Mouse (Mus musculus) lung, postnatal 14 days (tissue): ENCODE results near the gene Trim34b.
"Not testable (repeated sequence)": the region's sequence is repeated elsewhere in the genome, so short reads cannot be mapped to it uniquely, and the experiment has no call there.

ENCODE experiments used
- DNase-seq: peaks from one replicate; pipeline ENCODE4 v3.0.0; 2021

Trim34b gene

DNA sequence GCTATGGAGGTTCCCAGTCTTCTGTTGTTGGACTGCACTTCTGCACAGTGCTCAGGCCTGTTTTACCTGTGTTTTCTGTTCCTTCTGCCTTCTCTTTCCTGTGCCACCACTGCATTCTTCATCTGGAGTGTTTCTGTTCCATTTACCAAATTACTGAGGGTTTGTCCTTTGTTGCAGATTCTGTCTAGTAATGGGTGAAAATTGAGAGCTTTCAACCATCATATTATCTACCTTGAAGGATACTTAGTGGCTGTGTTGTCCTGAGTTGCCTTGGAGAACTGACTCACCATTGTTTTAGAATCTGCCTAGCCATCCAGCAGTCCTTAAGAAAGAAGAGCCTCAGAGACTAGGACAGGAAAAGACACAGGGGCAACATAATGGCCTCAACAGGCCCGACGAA lies at the start of gene Trim34b:
Trim34b (plus strand) TSS at position 301 of the 400 bp plus-strand sequence.
- not testable (repeated sequence) for DNase-seq

DNA sequence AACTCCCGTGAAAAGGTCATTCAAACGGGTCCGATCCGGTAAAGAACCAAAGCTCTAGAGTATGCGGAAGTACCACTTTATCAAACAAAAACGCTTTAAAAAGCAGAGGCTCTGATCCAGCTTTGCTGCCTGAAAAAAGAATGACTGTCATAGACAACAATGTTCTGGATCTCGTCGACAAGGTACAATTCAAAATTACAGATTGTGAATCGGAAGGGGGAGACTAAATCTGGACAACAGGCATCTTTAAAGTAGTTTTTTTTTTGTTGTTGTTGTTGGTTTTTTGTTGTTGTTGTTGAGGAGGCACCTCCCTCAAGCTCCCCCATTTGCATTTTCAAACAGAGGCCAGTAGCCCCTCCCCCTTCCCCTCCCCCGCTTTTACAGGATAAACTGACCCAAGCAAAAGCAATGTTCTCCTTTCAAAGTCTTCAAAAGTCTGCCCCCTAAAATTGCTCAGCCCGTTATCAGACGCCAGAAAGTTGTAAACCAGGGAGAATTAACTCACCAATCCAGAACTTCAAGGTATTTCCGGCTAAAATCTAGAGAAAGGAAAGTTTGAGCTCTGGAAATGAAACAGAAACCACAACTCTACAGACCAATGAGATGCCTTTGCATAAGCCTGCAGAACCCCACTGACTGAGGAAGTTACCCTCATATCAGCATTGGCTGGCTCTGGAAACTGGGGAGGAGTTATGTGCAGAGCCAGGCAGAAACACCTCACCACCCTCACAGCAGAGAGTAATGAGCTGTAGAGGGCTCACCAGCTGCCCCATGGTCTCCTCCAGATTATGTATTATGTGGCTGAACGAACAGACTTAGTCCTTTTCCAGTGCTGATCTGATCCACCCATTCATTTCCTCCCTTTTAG lies 41.5 kb upstream of the Trim34b start, which contains the start of gene Trim5:
Trim5 (minus strand) TSS at position 519 of the 868 bp plus-strand sequence.
- DNase-seq, result peak; percentile 9

DNA sequence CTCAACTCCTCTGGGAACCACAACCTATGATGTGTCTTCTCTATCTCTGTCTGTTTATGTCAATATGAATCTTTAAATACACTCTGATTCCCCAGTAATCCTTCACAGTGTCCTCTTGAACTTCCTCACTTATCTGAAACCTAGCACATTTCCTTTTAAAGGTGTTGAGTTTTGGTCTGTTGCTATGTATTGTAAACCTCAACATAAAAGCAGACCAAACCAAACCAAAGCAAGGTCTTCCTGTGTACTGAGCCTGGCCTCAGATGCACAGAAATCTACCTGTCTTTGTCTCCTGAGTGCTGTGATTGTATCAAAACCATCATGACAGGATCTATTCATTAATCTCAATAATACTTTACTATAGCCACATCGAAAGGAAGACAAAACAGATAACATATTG lies 38.6 kb upstream of the Trim34b start:
- no peak for DNase-seq

DNA sequence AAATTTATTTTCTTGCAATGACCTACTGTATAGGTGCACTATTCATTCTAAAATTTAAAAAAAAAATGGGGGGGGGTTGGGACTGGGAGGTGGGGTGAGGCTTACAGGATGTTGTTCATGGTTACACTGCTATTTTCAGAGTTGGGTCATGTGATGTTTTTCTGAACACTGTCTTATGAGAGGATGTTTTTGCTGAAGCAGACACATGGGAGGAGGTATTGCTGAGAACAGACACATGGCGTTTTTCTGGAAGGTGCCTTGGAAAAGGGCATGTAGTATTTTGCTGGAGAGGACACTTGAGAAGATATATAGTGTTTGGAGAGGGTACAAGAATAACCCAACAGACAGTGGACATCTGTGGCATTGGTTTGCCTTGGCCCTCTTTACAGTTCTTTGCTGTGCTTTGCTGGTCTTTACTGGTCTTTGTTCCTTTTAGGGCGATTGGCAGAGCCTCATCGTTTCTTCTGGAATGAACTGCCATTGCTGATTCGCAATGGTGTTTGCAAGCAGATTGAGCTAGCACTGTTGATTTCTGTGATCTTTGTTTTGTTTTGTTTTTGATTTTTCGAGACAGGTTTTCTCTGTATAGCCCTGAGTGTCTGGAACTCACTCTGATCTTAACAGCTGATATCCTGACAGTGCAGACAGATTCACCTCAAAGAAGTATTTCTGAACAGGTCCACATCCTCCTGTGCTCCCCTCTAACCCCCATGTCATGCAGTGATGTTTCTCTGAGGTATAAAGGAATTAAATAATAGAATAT lies 37.5 kb upstream of the Trim34b start:
- DNase-seq, result no peak

DNA sequence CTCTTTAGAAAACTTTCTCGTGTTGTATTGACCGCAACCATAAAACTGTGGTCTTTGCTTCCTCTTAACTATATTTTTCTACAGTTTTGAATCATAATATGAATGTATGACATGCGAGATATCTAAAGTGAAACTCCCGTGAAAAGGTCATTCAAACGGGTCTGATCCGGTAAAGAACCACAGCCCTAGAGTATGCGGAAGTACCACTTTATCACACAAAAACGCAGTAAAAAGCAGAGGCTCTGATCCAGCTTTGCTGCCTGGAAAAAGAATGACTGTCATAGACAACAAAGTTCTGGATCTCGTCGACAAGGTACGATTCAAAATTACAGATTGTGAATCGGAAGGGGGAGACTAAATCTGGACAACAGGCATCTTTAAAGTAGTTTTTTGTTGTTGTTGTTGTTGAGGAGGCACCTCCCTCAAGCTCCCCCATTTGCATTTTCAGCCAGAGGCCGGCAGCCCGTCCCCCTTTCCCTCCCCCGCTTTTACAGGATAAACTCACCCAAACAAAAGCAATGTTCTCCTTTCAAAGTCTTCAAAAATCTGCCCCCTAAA lies 14.4 kb upstream of the Trim34b start:
- no peak for DNase-seq

DNA sequence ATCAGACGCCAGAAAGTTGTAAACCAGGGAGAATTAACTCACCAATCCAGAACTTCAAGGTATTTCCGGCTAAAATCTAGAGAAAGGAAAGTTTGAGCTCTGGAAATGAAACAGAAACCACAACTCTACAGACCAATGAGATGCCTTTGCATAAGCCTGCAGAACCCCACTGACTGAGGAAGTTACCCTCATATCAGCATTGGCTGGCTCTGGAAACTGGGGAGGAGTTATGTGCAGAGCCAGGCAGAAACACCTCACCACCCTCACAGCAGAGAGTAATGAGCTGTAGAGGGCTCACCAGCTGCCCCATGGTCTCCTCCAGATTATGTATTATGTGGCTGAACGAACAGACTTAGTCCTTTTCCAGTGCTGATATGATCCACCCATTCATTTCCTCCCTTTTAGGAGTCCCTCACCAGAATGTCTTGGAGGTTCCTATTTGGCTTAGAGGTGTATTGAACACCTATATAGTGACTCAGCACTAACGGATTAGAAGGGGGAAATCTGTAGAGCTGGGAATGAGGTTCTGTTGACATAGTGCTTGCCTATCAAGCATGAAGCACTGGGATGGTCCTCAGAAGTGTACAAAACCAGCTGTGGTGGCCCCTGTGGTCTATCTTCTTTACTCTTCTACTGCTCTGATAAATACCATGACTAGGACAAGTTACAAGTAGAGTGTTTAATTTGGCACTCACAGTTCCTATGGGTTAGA lies 13.7 kb upstream of the Trim34b start, which contains the start of gene Trim12a:
Trim12a (minus strand) TSS at position 98 of the 712 bp plus-strand sequence.
- not testable (repeated sequence) for DNase-seq

DNA sequence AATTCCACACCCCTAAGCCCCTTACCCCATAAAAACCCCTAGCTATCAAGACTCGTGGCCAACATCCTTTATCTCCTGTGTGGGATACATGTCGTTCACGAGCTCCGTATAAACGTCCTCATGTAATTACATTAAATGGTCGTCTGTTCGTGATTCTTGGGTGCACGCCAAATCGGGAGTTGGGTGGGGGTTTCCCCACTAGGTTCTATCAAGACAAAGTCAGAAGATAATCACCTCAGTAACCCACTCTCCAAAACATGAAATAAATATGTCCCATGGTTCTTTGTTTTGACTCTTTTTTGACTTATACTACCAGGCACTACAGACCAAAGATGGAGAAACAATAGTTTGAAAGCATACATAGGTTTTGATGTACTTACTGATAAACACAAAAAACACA lies 7.2 kb upstream of the Trim34b start:
- no peak for DNase-seq

DNA sequence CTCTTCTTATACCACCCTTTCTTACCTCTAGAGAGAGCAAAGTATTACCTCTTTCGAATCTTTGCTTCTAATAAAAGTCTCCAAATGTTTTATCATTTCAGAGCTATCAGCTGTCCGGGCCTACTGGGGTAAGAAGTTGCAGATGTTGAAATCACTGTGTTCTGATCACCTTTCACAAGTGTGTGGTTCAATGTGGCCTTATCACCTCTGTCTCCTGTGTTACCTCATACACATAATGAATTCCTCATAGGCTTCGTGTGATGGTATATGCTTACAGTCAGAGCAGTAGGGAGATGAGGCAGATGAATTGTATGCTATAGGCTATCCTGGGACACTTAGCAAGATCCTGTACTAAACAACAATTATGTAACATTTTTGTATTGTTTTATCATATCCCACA lies 6.3 kb downstream of the Trim34b start:
- not testable (repeated sequence) for DNase-seq

DNA sequence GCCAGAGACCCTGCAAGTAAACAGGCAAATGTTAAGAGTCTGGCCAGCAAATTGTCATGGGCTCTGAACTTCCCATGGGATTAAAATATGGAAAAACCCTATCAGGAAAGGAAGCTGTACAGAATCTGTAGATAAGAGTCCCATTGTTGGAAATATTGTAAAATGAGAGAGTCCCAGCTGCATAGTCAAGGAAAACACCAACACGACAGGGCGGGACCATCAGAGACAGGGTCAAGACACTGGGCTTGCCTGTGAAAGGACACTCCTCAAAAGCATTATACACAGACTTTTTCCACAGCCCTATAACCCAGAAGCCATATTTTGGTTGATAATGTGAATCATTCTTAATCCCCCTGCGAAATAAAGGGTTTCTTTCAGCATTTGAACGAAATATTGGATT lies 11.5 kb downstream of the Trim34b start:
- DNase-seq, result not testable (repeated sequence)

DNA sequence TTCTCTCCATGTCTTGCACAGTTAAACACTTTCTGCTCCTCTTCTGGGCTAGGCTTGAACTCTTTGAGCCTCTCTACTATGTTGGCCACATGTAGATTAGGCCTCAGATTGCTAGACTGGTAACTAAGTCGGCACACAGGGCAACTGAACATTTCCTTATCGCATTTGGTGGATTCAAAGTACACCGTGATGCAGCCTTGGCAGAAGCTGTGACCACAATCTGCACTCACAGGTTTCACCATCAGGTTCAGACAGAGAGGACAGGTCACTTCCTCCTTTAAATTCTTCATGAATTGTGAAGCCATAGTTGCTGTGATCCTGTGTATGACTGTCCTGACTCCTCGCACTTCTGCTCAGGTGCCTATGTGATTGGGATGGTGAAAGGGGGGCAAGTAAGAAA lies 18.8 kb downstream of the Trim34b start:
- DNase-seq, result not testable (repeated sequence)

DNA sequence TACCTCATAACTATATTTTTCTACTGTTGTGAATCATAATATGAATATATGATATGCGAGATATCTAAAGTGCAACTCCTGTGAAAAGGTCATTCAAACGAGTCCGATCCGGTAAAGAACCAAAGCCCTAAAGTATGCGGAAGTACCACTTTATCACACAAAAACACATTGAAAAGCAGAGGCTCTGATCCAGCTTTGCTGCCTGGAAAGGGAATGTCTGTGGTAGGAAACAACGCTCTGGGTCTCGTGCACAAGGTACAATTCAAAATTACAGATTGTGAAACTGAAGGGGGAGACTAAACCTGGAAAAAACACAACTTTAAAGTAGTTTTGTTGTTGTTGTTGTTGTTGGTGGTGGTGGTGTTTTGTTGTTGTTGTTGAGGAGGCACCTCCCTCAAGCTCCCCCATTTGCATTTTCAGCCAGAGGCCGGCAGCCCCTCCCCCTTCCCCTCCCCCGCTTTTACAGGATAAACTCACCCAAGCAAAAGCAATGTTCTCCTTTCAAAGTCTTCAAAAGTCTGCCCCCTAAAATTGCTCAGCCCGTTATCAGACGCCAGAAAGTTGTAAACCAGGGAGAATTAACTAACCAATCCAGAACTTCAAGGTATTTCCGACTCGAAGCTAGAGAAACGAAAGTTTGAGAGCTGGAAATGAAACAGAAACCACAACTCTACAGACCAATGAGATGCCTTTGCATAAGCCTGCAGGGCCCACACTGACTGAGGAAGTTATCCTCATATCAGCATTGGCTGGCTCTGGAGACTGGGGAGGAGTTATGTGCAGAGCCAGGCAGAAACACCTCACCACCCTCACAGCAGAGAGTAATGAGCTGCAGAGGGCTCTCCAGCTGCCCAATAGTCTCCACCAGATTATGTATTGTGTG lies 23.7 kb downstream of the Trim34b start, which contains the start of gene Trim12c:
Trim12c (minus strand) TSS at position 646 of the 883 bp plus-strand sequence.
- DNase-seq, result peak; percentile 67

DNA sequence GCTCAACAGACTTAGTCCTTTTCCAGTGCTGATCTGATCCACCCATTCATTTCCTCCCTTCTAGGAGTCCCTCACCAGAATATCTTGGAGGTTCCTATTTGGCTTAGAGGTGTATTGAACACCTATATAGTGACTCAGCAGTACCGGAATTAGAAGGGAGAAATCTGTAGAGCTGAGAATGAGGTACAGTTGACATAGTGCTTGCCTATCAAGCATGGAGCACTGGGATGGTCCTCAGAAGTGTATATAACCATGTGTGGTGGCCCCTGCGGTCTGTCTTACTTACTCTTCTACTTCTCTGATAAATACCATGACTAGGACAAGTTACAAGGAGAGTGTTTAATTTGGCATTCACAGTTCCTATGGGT lies 24.3 kb downstream of the Trim34b start:
- DNase-seq, result no peak

DNA sequence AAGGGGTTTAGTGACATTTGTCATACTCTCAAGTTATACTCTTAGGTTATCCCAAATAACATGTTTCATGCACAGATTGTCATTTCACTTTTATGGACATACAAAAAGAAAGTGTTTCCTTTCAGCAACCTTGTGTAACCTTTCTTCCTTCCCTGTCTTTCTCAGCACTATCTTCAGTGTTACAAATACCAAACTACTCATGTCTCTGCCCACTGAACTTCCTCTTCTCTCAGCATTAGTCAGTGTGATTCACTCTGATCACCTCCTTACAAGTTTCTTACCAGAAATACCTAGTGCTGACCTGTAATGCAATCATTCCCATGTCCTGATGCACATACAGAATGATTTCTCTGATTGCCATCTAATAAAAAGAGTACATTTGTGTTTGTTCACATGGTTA lies 37.1 kb downstream of the Trim34b start:
- DNase-seq, result no peak

DNA sequence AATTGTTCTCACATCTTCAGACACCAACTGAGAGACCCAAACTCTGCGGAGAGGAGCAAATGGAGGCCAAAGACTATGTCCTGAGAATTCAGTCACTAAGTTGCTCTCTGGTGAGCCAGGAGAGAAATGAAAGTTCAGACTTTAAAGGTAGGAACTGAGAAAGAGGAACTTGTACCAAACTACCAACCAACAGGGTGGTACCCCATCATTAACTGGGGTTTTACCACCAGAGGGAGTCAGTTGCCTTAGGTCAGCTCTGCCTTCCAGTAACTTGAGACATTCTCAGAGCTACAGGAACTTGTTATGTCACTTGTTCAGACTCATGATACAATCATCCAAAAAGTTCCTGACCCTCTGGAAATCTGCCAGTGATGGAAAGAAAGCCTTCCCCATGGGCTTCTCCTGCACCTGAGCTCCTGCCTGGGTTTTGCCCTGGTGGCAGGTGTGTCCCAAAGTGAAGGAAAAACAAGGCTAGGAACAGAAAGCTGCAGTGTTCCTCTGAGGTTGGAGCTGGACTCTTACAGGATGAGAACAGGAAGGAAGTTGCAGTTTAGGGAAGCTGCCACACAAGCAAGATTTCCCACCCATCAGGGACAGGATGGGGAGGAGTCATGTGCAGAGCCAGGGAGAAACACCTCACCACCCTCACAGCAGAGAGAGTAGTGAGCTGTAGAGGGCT lies 40.6 kb downstream of the Trim34b start, which contains the start of gene Trim30b:
Trim30b (minus strand) TSS at position 149 of the 679 bp plus-strand sequence.
- peak; percentile 13 for DNase-seq
